Mouse (Mus musculus): ENCODE measurements at regions not wholly inside any gene's neighbourhood (a gene's known extent, or its start where the extent isn't known, plus 50 kb on each side); places are given as distances from the start of the nearest gene placed in this dataset.

- TF ChIP-seq POLR2A (IDR thresholded peaks at IDR 0.05; ENCODE audit: low read depth, low read length) (no peak), CTCF (IDR thresholded peaks at IDR 0.05; ENCODE audit: extremely low read depth, insufficient read depth, insufficient read length, insufficient replicate concordance) (no peak)
These were observed 303.9 kb upstream of the 4930535I16Rik start for GRCm38 (mm10) chr4:124221736-124222135.

Data from spleen, adult 2 months (tissue).